Mouse (Mus musculus): ENCODE measurements at regions not wholly inside any gene's neighbourhood (a gene's known extent, or its start where the extent isn't known, plus 50 kb on each side); places are given as distances from the start of the nearest gene placed in this dataset.
A peak's percentile ranks its signal among the peaks of the same experiment; 100 is the strongest.
"Not testable (repeated sequence)": the region's sequence is repeated elsewhere in the genome, so short reads cannot be mapped to it uniquely, and the experiment has no call there.

DNA sequence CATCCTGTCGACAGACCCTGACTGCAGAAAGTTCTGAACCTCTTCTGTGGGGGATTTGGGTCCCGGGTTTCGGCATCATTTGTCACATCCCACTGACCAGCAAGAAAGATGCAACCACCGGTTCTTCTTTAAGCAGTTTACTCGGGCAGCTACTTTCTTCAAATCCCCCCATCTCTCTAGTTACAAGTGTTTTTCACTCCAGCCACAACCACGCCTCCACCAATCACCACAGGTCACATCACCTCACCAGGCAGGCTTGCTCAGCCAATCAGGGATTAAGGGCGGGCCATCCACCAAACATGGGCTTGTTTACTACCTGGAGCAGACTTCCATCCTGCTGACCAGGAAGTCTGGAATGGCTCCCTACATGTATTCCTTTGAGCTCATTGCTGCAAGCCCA is 119.6 kb downstream of the Tnfsf18 start:
- ATAC-seq = not testable (repeated sequence)

DNA sequence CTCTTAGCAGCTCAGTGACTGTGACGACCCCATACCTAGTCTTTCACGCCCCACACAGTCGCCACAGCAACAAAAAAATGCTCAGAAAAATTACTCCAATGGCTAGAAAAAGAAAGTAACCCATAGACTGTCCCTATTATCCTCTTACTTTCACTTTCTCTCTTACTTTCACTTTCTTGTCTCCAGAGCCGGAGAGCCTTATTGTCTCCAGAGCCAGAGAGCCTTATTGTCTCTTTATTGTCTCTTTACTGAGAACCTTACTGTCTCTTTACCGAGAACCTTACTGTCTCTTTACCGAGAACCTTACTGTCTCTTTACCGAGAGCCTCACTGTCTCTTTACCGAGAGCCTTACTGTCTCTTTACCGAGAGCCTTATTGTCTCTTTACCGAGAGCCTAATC is 119.2 kb downstream of the Tnfsf18 start:
- ATAC-seq = peak; percentile 65

DNA sequence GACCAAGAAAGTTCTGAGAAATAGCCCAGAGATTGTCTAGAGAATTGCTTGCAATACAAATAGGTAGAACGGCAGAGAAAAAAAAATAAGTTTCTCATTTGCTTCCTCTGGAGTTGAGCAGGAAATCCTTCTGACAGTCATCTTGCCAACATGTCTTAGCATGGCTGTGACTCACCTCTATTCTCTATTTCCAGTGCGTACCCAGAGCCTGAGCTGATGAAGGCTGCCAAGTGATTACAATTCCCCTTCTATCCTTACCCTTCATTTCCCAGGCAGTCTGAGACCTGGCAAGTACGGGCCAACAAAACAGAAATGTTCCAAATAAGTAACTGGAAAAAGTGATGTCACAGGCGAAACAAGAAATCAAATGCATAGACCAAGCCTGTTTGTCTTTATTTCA is 113.0 kb downstream of the Tnfsf18 start:
- ATAC-seq = peak; percentile 28

DNA sequence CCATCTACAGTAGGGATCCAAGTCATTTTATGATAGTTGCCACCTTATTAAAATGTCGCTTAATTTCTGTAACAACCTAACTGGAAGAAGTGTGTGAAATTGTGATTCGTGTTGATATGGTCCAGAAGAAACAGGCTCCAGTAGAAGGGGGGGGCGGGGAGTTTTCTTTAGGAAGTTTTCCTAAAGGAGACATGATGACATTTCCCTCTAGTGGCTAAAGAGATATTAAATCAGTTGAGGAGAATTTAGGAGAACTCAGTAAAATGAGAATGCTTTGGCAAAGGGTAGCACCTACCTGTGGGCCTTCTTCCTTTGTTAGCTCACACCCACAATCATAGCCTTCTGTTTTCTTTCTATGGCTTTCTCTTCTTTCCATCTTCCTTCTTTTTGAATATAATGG is 107.7 kb downstream of the Tnfsf18 start:
- ATAC-seq = no peak

DNA sequence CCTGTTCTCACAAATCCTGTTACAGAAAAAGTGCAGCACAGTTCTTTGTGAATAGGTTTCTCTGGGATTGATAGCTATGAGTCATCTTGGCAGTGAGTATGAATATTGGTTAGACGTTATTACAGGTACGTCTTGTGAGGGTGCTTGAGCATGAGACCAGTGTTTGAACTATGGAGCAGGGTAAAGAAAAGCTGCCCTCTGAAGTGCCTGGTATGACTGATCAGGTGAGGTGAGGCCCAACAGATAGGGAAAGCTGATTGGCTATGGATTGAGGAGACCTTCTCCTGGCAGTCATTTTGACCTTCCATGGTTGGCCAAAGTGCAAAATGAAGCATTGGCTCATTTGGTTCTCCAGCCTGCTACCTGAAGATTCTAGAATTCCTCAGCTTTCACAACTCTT is 106.7 kb downstream of the Tnfsf18 start:
- no peak for ATAC-seq

DNA sequence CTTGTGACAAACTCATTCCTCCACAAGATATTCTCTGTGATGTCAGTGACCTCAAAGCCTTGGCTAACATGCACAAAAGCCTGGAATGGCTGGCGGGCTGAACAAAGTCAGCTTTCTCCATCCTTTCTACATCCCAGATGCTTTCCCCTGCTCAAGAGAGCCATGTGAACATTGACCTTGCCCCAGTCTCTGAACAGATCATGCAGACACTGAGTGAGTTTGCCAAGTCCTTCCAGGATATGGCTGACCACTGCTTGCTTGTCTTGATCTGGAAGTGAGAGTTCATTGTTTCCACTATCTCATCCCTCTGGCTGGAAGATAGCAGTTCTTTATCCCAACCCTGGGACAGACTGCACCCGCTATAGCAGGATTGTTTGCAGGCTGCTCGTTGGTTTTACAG is 103.7 kb downstream of the Tnfsf18 start:
- no peak for ATAC-seq

DNA sequence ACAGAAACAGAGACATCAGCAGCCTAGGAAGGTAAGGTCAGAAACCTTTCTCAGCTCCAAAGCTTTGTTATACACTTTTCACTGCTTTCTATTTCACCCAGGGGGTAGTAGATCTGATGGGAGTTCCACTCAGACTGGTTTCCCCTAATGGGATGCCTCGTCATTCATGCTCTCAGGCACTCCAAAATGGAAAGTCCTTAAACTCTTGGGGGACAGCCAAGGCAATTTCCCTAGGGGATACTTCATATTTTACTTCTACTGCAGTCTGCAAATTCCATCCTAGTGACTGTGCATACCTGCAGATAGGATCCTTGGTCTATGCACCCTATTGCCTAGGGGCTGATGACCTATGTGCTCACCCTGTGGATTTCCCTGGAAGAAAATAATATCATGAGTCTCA is 82.1 kb downstream of the Tnfsf18 start:
- no peak for ATAC-seq

DNA sequence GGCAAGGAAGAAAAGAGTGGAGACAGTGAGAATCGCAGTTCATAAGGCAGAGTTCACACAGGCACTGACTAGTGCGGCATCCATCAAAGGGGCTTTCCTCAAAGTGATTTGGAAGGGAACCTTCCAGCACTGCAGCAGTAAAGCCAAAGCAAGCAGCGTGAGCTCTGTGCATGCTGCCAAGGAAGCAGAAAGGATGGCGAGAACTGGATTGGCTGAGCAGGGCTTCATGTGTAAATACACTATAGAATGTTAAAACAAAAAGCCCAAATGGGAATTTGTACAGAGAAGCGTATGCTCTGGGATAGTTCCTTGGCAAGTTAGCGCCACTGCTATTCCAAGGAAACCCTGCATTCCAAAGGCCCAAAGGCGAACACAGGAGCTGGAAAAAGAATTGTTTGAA is 81.5 kb downstream of the Tnfsf18 start:
- ATAC-seq = no peak

DNA sequence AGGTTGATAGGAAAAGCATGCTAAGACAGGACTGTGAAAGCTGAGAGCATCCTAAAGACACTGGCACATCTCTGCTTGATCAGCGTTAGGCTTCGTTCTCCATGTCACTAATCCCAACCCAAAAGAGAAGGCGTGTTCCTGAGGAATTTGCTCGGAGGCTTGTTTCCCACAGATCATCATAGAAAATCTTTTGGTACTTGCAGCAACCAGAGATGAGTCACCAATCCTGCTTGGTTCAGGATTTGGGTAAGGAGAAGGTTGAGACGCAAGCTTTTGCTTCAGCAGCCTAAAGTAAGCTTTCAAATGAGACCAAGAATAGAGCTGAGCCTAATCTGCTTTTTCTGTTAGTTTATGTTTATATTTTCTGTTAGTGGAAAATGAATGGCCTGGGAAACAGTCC is 80.7 kb downstream of the Tnfsf18 start:
- ATAC-seq = no peak

DNA sequence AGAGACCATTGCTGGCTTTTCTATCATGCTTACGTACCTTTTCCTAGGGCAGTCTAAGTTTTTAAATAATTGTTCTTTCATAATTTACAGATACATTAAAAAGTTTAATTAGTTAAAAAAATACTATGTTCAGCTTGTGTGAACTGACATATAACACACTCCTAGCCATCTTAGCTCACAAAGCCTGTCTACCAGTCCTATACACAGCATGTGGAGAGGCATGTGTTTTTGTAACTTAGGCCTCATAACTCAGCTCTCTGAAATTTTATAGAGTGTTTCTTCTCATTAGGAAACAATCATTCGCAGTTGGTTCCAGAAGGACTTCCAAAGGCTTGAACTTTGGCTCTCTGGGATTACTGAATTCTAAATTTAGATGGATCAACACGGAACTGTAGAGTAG is 76.3 kb downstream of the Tnfsf18 start:
- no peak for ATAC-seq

DNA sequence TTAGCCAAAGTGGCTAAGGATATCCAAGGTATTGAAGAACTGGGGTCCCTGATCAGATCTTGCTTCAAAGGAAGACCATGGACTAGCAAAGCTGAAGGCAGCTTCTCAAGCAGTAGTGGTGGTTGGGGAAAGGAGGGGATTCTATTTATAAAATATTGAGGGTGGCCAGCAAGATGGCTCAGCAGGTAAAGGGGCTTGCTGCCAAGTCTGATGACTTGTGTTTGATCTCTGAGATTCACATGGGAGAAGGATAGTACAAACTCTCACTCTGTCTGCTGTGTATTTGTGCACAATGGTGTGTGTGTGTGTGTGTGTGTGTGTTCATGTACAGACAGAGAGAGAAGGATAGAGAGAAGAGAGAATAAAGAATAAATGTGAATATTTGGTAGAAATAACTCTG is 73.4 kb downstream of the Tnfsf18 start:
- no peak for ATAC-seq

DNA sequence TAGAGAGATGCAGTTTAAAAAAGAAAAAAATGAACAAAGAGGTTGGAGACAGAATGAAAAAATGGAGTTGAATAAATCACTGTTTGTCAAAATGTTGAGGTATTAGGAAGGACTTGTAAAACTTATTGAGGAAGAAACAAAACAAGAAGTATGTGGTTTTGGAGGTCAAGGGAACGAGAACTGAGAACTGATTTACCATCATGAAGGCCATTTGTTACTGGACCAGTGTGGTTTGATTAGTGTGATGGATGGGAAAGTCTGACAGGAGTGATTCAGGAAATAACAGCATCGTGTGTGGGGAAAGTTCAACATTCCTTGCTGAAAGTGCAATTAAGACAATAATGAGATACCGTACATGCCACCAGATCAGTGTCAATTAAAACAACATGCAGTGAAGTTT is 65.9 kb downstream of the Tnfsf18 start:
- ATAC-seq = no peak
